Mouse (Mus musculus): ENCODE data around the gene BC051019. TPM values are rescaled to one million over a fixed set of nuclear protein-coding genes. Genes with fewer than 3 reads are reported as not detected.

BC051019 gene
- not detected in 2 replicates for total RNA-seq (2014; rRNA removed)
- polyA plus RNA-seq (2012; rRNA removed): not detected in 2 replicates

GRCm38 (mm10) chr7:109723697-109724096 lies at the start of gene BC051019:
BC051019 (minus strand) TSS chr7:109723850.
- no peak for TF ChIP-seq CTCF (IDR thresholded peaks at IDR 0.05; ENCODE audit: low read depth, low read length)
- TF ChIP-seq POLR2A (IDR thresholded peaks at IDR 0.05; ENCODE audit: extremely low read depth, insufficient read depth, low read length): no peak
- Histone ChIP-seq H3K9ac (ENCODE audit: low read depth, low read length) (no peak within 1 kb of the TSS), H3K27ac (replicated peaks; ENCODE audit: insufficient read depth, low read depth, low read length) (no peak within 1 kb of the TSS), H3K27me3 (ENCODE audit: control insufficient read depth, insufficient read depth, low read length) (no peaks in the 10 kb centered on the region), H3K4me3 (ENCODE audit: insufficient read depth, low read depth, low read length) (no peak within 1 kb of the TSS), H3K79me2 (ENCODE audit: control insufficient read depth, insufficient read depth, low read length) (no peaks in the 10 kb centered on the region), H3K36me3 (ENCODE audit: control insufficient read depth, insufficient read depth, low read length) (no peaks in the 10 kb centered on the region), H3K4me1 (ENCODE audit: control insufficient read depth, insufficient read depth, low read length) (no peaks in the 10 kb centered on the region)
- WGBS: 93% methylated on average over 5 of the region's 5 CpGs
- no peak for DNase-seq (ENCODE audit: extremely low read depth, low read depth, low spot score)

- H3K79me2 ChIP-seq (ENCODE audit: control insufficient read depth, insufficient read depth, low read length): no peaks in the 10 kb centered on the region
- no peaks in the 10 kb centered on the region for H3K36me3 ChIP-seq (ENCODE audit: control insufficient read depth, insufficient read depth, low read length)
- no peak overlapping the region for H3K4me3 ChIP-seq (ENCODE audit: insufficient read depth, low read depth, low read length)
- H3K27me3 ChIP-seq (ENCODE audit: control insufficient read depth, insufficient read depth, low read length): no peaks in the 10 kb centered on the region
- DNase-seq (ENCODE audit: extremely low read depth, low read depth, low spot score): no peak
- H3K27ac ChIP-seq (replicated peaks; ENCODE audit: insufficient read depth, low read depth, low read length): no peak overlapping the region
- TF ChIP-seq POLR2A (IDR thresholded peaks at IDR 0.05; ENCODE audit: extremely low read depth, insufficient read depth, low read length) (no peak), CTCF (IDR thresholded peaks at IDR 0.05; ENCODE audit: low read depth, low read length) (no peak)
- no peaks in the 10 kb centered on the region for H3K4me1 ChIP-seq (ENCODE audit: control insufficient read depth, insufficient read depth, low read length)
- H3K9ac ChIP-seq (ENCODE audit: low read depth, low read length): no peak overlapping the region
Measured at GRCm38 (mm10) chr7:109772251-109772650, 48.6 kb upstream of the BC051019 start.

GRCm38 (mm10) chr7:109768699-109769383 lies 45.2 kb upstream of the BC051019 start:
- Histone ChIP-seq H3K27me3 (ENCODE audit: control insufficient read depth, insufficient read depth, low read length) (no peaks in the 10 kb centered on the region), H3K36me3 (ENCODE audit: control insufficient read depth, insufficient read depth, low read length) (no peaks in the 10 kb centered on the region), H3K4me1 (ENCODE audit: control insufficient read depth, insufficient read depth, low read length) (no peaks in the 10 kb centered on the region), H3K9ac (ENCODE audit: low read depth, low read length) (no peak overlapping the region), H3K27ac (replicated peaks; ENCODE audit: insufficient read depth, low read depth, low read length) (no peak overlapping the region), H3K4me3 (ENCODE audit: insufficient read depth, low read depth, low read length) (no peak overlapping the region), H3K79me2 (ENCODE audit: control insufficient read depth, insufficient read depth, low read length) (no peaks in the 10 kb centered on the region)
- no peak for DNase-seq (ENCODE audit: extremely low read depth, low read depth, low spot score)
- WGBS: 65% methylated on average over 2 of the region's 2 CpGs
- TF ChIP-seq POLR2A (IDR thresholded peaks at IDR 0.05; ENCODE audit: extremely low read depth, insufficient read depth, low read length) (no peak), CTCF (IDR thresholded peaks at IDR 0.05; ENCODE audit: low read depth, low read length) (no peak)

- DNase-seq (ENCODE audit: extremely low read depth, low read depth, low spot score): no peak
- H3K9ac ChIP-seq (ENCODE audit: low read depth, low read length): no peak overlapping the region
- H3K79me2 ChIP-seq (ENCODE audit: control insufficient read depth, insufficient read depth, low read length): no peaks in the 10 kb centered on the region
- H3K27me3 ChIP-seq (ENCODE audit: control insufficient read depth, insufficient read depth, low read length): no peaks in the 10 kb centered on the region
- WGBS: 86% methylated on average over 7 of the region's 7 CpGs
- no peaks in the 10 kb centered on the region for H3K4me1 ChIP-seq (ENCODE audit: control insufficient read depth, insufficient read depth, low read length)
- TF ChIP-seq POLR2A (IDR thresholded peaks at IDR 0.05; ENCODE audit: extremely low read depth, insufficient read depth, low read length): no peak
- TF ChIP-seq CTCF (IDR thresholded peaks at IDR 0.05; ENCODE audit: low read depth, low read length): no peak
- H3K27ac ChIP-seq (replicated peaks; ENCODE audit: insufficient read depth, low read depth, low read length): no peak overlapping the region
- H3K4me3 ChIP-seq (ENCODE audit: insufficient read depth, low read depth, low read length): no peak overlapping the region
- H3K36me3 ChIP-seq (ENCODE audit: control insufficient read depth, insufficient read depth, low read length): no peaks in the 10 kb centered on the region
Measured at GRCm38 (mm10) chr7:109767575-109768350, 44.1 kb upstream of the BC051019 start.

- WGBS: 77% methylated on average over 2 of the region's 2 CpGs
- DNase-seq (ENCODE audit: extremely low read depth, low read depth, low spot score): no peak
- H3K27me3 ChIP-seq (ENCODE audit: control insufficient read depth, insufficient read depth, low read length): no peaks in the 10 kb centered on the region
- H3K79me2 ChIP-seq (ENCODE audit: control insufficient read depth, insufficient read depth, low read length): no peaks in the 10 kb centered on the region
- no peaks in the 10 kb centered on the region for H3K4me1 ChIP-seq (ENCODE audit: control insufficient read depth, insufficient read depth, low read length)
- no peaks in the 10 kb centered on the region for H3K36me3 ChIP-seq (ENCODE audit: control insufficient read depth, insufficient read depth, low read length)
- no peak for TF ChIP-seq POLR2A (IDR thresholded peaks at IDR 0.05; ENCODE audit: extremely low read depth, insufficient read depth, low read length)
- no peak for TF ChIP-seq CTCF (IDR thresholded peaks at IDR 0.05; ENCODE audit: low read depth, low read length)
- H3K4me3 ChIP-seq (ENCODE audit: insufficient read depth, low read depth, low read length): no peak overlapping the region
- H3K9ac ChIP-seq (ENCODE audit: low read depth, low read length): no peak overlapping the region
- H3K27ac ChIP-seq (replicated peaks; ENCODE audit: insufficient read depth, low read depth, low read length): no peak overlapping the region
Measured at GRCm38 (mm10) chr7:109764009-109764408, 40.4 kb upstream of the BC051019 start.
